Mouse (Mus musculus) kidney, embryonic 16.5 days (tissue): ENCODE measurements around the gene Csrp3. TPM values are rescaled to one million over a fixed set of nuclear protein-coding genes. Genes with fewer than 3 reads are reported as not detected.

Source experiments
- ATAC-seq: fragments of 200-750 bp; cut with Nextera tagmentation; 2 replicates; pipeline ENCODE4 v1.8.0; 2017; ENCODE audit warnings: moderate TSS enrichment; ENCODE audit not compliant: low FRiP score, low TSS enrichment
- H3K27ac ChIP-seq: fragments of 300-500 bp; sonication (generic); 2 replicates; pipeline ENCODE4 v1.5.1; 2014; ENCODE audit warnings: low read length
- H3K27me3 ChIP-seq: fragments of 300-500 bp; sonication (generic); 2 replicates; pipeline ENCODE4 v1.6.1; 2014; ENCODE audit warnings: low read length, control low read depth, mixed read lengths; ENCODE audit not compliant: insufficient read depth
- H3K36me3 ChIP-seq: fragments of 300-500 bp; sonication (generic); 2 replicates; pipeline ENCODE4 v1.6.1; 2014; ENCODE audit warnings: low read length, control low read depth, mixed read lengths; ENCODE audit not compliant: insufficient read depth
- H3K4me1 ChIP-seq: fragments of 300-500 bp; sonication (generic); 2 replicates; pipeline ENCODE4 v1.6.1; 2014; ENCODE audit warnings: low read length, control low read depth, mixed read lengths; ENCODE audit not compliant: insufficient read depth
- H3K4me2 ChIP-seq: fragments of 300-500 bp; sonication (generic); replicated peaks from 2 replicates; pipeline ENCODE4 v1.6.1; 2014; ENCODE audit warnings: low read depth, low read length
- H3K4me3 ChIP-seq: fragments of 300-500 bp; sonication (generic); 2 replicates; pipeline ENCODE4 v1.5.1; 2014; ENCODE audit warnings: mild to moderate bottlenecking, low read length
- H3K9ac ChIP-seq: fragments of 300-500 bp; sonication (generic); replicated peaks from 2 replicates; pipeline ENCODE4 v1.6.1; 2014; ENCODE audit warnings: low read length
- H3K9me3 ChIP-seq: fragments of 300-500 bp; sonication (generic); 2 replicates; pipeline ENCODE4 v1.6.1; 2016; ENCODE audit warnings: low read length, control low read depth
- WGBS: fragments of 180-500 bp; shearing (Covaris S2); extraction: QIAGEN DNeasy Blood & Tissue Kit; methylation state at CpG from one replicate; pipeline ENCODE4 v1.1.7; 2014; 5-methylcytosine and 5-hydroxymethylcytosine counted together
- polyA plus RNA-seq: library from polyadenylated mRNA; unstranded; fragments of >200 nt; fragmentation: Nextera tagmentation; extraction: Ambion mirVana; gene quantifications from 2 replicates; pipeline ENCODE4 v1.2.1, GENCODE M21; 2015

The Csrp3 gene
- polyA plus RNA-seq, 1 experiment from 2014 or later = 4.2 TPM

DNA sequence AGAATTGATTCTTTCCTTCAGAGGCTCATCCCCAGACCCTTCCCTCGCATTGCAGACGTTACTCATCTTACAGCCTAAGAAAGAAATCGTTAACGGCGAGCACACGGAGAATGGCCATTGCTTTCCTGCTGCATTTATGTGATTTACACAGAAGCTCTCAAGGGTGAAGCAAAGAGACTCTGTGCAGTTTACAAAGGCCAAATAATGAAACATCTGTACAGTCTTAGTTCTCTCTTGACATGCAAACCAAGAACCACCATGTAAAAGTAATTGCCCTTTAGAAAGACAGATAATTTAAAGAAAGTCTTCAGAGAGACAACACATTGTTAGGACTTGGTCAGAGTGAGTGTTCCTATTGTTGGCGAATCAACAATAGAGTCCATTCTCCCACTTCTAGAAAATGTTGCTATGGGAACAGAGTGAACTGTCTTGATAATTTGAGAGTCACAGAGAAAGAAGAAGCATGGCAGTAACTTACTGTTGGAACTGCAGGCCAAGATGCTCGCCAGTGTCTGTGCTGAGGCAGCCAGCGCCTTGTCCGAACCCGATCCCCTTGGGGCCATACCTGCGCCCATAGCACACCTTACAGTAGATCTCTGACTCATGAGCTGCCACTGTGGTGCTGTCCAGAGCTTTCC, 12.7 kb downstream of the Csrp3 start:
- H3K27me3 ChIP-seq = no peaks in the 10 kb centered on the region
- no peak overlapping the region for H3K27ac ChIP-seq
- H3K9me3 ChIP-seq = no peaks in the 10 kb centered on the region
- WGBS = 77% methylated on average over 12 of the region's 12 CpGs
- no peak for ATAC-seq
- no peak overlapping the region for H3K4me2 ChIP-seq
- no peak overlapping the region for H3K4me3 ChIP-seq
- no peaks in the 10 kb centered on the region for H3K36me3 ChIP-seq
- no peak overlapping the region for H3K9ac ChIP-seq
- H3K4me1 ChIP-seq = no peaks in the 10 kb centered on the region

DNA sequence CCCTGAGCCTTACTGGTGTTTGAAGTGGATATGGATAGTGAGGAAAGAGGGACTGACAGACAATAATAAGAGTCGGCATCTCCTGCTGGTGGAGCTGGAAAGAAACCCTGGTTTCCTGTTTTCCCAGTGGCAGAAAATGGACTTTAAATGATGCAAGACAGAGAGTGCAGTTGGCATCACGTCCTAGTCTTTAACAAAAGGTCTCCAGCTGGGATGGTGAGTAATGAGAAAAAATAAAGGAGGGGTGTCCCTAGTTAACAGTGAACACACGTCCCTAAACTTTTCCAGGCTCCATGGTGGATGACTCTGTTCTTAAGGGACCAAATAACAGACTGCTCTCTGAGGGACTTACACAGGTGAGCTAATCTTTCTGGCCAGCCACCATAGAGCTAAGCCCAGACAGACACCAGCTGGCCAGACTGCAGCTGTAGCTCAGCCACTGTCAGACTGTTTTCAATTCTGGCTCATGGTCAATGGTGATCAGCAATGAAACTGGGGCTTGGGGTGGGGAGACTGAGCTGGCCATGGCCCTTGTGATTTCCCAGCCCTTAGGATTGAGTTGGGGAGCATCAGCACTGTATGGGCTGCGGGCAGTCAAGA, 13.4 kb downstream of the Csrp3 start:
- no peak overlapping the region for H3K4me2 ChIP-seq
- H3K27ac ChIP-seq = no peak overlapping the region
- no peaks in the 10 kb centered on the region for H3K27me3 ChIP-seq
- no peak overlapping the region for H3K4me3 ChIP-seq
- H3K9ac ChIP-seq = no peak overlapping the region
- WGBS = 75% methylated on average over 4 of the region's 4 CpGs
- H3K4me1 ChIP-seq = no peaks in the 10 kb centered on the region
- ATAC-seq = no peak
- H3K36me3 ChIP-seq = no peaks in the 10 kb centered on the region
- H3K9me3 ChIP-seq = no peaks in the 10 kb centered on the region

DNA sequence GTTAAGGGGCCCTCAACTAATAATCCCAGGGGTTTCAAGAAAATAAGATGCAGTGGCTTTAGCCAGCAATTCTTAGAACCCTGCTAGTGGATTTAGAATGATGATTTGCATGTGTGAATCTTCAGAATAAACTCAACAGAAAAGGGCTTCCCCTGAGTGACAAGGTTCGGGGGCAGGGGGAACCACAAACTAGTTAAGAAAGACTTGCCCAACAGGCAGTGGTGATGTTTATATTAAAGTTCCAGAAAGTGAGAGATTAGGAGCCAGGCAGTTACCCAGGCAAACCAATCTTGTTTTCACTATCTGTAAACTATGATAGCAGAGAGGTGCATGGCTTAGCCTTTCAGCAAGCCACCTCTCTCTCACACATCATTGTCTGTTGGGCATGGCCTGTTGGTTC, 15.1 kb downstream of the Csrp3 start:
- Histone ChIP-seq H3K4me3 (no peak overlapping the region), H3K27me3 (no peaks in the 10 kb centered on the region), H3K4me1 (no peaks in the 10 kb centered on the region), H3K36me3 (peaks cover 3% of the 10 kb centered on the region), H3K9ac (no peak overlapping the region), H3K9me3 (no peaks in the 10 kb centered on the region), H3K4me2 (no peak overlapping the region), H3K27ac (no peak overlapping the region)
- 83% methylated on average over 1 of the region's 1 CpGs for WGBS
- ATAC-seq = no peak

DNA sequence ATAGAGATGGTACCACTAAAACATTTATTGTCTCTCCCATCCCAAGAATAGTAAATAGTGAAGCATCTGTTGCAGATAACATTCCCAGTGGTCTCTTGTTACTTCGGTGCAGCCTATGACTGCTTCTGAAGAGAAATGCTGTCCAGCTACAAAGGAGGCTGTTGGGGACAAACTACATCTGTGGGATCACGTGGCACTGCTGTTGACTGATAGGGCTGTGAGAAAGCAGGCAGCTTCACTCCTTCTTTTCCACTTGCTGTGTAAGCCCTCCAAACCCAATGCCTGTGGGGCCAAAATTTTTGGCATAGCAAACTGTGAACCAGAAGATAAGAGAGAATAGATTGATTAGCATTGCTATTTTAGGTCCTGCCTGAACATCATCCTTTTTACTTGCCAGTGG, 17.4 kb downstream of the Csrp3 start:
- Histone ChIP-seq H3K4me1 (no peaks in the 10 kb centered on the region), H3K4me2 (no peak overlapping the region), H3K27me3 (no peaks in the 10 kb centered on the region), H3K36me3 (peaks cover 19% of the 10 kb centered on the region), H3K9me3 (no peaks in the 10 kb centered on the region), H3K4me3 (no peak overlapping the region), H3K27ac (no peak overlapping the region), H3K9ac (no peak overlapping the region)
- no peak for ATAC-seq
- WGBS = 28% methylated on average over 2 of the region's 2 CpGs

DNA sequence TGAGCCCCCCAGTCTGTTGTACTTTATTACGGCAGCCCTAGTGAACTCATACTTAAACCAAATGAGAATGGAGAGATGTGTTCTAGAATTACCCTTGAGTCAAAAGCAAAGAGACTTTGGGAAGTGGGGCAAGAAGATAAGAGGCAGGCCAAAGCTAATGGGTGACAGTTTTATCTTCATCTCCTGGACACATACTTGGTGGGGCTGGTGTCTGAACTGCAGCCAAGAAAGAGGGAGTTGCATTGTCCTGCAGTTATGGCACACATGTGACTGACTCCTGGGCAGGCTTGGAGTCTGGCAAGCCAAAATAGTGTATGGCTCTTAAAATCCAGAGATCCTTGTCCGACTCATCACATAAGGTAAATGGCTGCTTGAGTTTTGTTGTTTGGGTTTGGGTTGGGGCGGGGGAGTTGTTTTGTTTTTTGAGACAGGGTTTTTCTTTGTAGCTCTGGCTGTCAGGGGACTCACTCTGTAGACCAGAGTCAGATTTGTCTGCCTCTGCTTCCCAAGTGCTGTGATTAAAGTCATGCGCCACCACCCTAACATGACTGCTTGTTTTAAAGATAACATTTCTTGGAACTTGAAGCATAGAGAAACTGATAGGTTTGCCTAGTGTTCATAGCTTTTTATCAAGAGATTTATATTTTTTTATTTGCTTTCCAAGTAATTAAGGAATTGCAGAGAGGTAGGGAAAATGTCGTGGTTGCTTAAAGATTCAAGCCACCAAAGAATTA, 18.5 kb downstream of the Csrp3 start:
- no peaks in the 10 kb centered on the region for H3K4me1 ChIP-seq
- H3K9ac ChIP-seq = no peak overlapping the region
- H3K27me3 ChIP-seq = no peaks in the 10 kb centered on the region
- H3K4me3 ChIP-seq = no peak overlapping the region
- no peak overlapping the region for H3K27ac ChIP-seq
- peaks cover 29% of the 10 kb centered on the region for H3K36me3 ChIP-seq
- ATAC-seq = no peak
- no peak overlapping the region for H3K4me2 ChIP-seq
- 69% methylated on average over 5 of the region's 5 CpGs for WGBS
- no peaks in the 10 kb centered on the region for H3K9me3 ChIP-seq

DNA sequence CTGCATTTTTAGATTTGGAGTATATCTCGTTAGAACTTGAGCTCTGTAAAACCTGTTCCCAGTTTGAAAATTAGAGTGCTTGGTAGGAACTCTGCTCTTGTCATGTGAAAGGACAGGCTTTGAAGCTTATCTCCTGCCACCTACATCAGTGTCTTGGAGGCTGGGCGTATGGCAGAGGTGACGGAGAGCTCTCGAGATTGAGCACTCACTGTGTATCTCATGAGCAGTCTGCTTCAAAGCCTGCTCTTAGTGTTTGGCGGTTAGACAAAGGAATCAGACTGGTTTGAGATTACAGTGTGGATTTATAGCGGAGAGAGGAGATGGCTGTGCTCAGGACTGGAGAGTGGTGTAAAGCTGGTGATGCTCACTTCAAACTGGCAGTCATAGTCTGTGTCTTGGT, 22.7 kb downstream of the Csrp3 start:
- no peak overlapping the region for H3K9ac ChIP-seq
- H3K9me3 ChIP-seq = no peaks in the 10 kb centered on the region
- H3K4me3 ChIP-seq = no peak overlapping the region
- H3K4me1 ChIP-seq = no peaks in the 10 kb centered on the region
- ATAC-seq = no peak
- no peak overlapping the region for H3K27ac ChIP-seq
- peaks cover 61% of the 10 kb centered on the region for H3K36me3 ChIP-seq
- no peak overlapping the region for H3K4me2 ChIP-seq
- H3K27me3 ChIP-seq = no peaks in the 10 kb centered on the region
- WGBS = 94% methylated on average over 6 of the region's 6 CpGs

DNA sequence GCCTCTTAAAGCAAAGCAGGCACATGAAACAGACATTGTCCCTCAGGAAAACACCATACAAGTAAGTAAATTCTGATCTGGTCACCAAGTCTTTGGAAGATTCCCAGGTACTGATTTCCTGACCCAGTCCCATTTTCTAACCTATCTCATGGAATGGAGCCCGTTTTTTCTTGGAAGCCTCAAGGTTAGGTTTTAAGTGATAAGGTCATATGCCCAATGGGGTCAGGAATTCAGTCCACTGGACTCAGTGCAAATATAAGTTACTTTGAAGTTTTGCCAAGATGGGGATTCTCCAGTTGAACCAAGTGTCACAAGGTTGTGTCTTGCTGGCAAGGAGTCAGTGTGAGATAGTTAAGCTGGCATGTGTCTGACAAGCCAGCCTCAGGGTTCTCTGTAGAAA, 23.2 kb downstream of the Csrp3 start:
- Histone ChIP-seq H3K4me3 (no peak overlapping the region), H3K4me1 (no peaks in the 10 kb centered on the region), H3K27me3 (no peaks in the 10 kb centered on the region), H3K4me2 (no peak overlapping the region), H3K36me3 (peaks cover 66% of the 10 kb centered on the region), H3K27ac (no peak overlapping the region), H3K9ac (no peak overlapping the region), H3K9me3 (no peaks in the 10 kb centered on the region)
- no peak for ATAC-seq
- WGBS = 81% methylated on average over 1 of the region's 1 CpGs

DNA sequence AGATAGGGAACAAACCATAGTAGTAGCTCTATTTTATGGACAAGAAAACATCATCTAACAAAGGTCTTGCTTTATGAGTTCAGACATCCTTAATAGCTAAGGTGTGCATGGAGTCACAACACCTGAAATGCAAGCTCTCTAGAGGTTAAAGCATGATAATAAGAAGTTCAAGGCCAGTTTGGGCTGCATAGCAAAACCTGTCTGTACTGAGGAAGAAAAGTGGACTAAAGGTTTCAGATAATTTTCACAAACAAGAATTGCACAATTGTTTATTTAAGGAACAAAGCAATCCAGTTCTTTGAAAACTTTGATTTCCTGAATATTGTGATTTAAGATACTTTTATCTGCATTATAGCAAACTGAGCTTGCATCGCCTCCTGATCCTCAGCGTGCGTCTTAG, 24.2 kb downstream of the Csrp3 start:
- WGBS = 98% methylated on average over 3 of the region's 3 CpGs
- H3K9me3 ChIP-seq = no peaks in the 10 kb centered on the region
- H3K9ac ChIP-seq = no peak overlapping the region
- peaks cover 75% of the 10 kb centered on the region for H3K36me3 ChIP-seq
- no peak overlapping the region for H3K4me2 ChIP-seq
- no peak for ATAC-seq
- no peak overlapping the region for H3K27ac ChIP-seq
- H3K4me3 ChIP-seq = no peak overlapping the region
- no peaks in the 10 kb centered on the region for H3K4me1 ChIP-seq
- no peaks in the 10 kb centered on the region for H3K27me3 ChIP-seq

DNA sequence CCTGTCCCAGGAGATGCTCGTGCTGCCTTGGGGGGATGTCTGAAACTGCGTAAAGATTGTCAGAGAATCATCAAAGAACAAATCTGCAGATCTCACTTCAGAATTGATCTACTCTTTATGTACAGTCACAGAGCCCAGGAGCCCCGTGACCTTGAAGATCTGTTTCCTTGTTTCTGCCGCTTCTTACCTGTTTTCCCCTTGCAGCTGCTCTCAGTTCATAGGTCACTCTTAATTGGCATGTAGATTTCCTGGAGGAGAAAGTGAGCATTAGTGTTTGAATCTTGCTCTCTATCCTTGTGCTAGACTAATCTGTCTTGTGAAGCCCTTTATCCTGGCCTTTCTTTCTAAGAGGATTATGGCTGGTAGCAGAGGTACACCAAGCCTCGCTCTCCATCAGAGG, 26.2 kb downstream of the Csrp3 start:
- Histone ChIP-seq H3K27ac (no peak overlapping the region), H3K9me3 (no peaks in the 10 kb centered on the region), H3K4me2 (no peak overlapping the region), H3K9ac (no peak overlapping the region), H3K27me3 (no peaks in the 10 kb centered on the region), H3K4me3 (no peak overlapping the region), H3K36me3 (peaks cover 70% of the 10 kb centered on the region), H3K4me1 (no peaks in the 10 kb centered on the region)
- 92% methylated on average over 5 of the region's 5 CpGs for WGBS
- ATAC-seq = no peak

DNA sequence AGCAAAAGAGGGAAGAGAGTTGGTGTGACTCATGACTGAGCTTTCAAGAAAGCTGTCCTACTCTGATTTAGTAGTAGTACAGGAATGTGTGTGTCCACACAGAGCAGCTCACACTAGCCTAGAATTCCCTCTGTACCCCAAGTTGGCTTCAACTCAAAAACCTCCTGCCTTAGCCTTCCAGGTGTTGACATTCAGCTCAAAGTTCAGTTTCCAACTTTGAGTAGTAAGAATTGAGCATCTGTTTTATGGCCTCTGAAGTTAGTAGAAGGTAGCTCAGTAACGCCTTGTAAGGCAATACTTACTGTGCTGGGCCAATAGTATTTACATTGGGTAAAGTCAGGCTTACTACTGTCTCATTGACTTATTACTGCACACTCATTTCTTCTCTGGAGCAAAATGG, 34.2 kb downstream of the Csrp3 start:
- Histone ChIP-seq H3K4me2 (no peak overlapping the region), H3K9ac (no peak overlapping the region), H3K27me3 (no peaks in the 10 kb centered on the region), H3K4me3 (no peak overlapping the region), H3K4me1 (no peaks in the 10 kb centered on the region), H3K27ac (no peak overlapping the region), H3K9me3 (no peaks in the 10 kb centered on the region), H3K36me3 (peaks cover 16% of the 10 kb centered on the region; the same call in 1 of the 2 replicates)
- WGBS = 49% methylated on average over 1 of the region's 1 CpGs
- no peak for ATAC-seq
